Mouse (Mus musculus) spleen, adult 2 months (tissue): ENCODE measurements around the gene Pak6.

Experiments used
- CTCF ChIP-seq: fragments of 200-500 bp; IDR thresholded peaks from 2 replicates; pipeline ENCODE4 v1.5.1; 2011; ENCODE audit warnings: mild to moderate bottlenecking, inconsistent platforms; ENCODE audit not compliant: insufficient read depth, insufficient read length, insufficient replicate concordance; ENCODE audit errors: extremely low read depth
- POLR2A ChIP-seq: fragments of 200-500 bp; IDR thresholded peaks from 2 replicates; pipeline ENCODE4 v1.6.1; 2011; ENCODE audit warnings: low read depth, low read length, inconsistent platforms

- TF ChIP-seq CTCF (no peak), POLR2A (no peak)
Measured at GRCm38 (mm10) chr2:118662902-118663803, at the start of gene Pak6.
